Mouse (Mus musculus) c-Kit-negative CD71-positive TER-119-positive erythroid progenitor cells, embryonic 14.5 days (primary cell): ENCODE measurements around the gene Ofd1.
A peak's percentile ranks its signal among the peaks of the same experiment; 100 is the strongest.

Experiments
- DNase-seq: peaks from one replicate; pipeline ENCODE4 v3.0.0-alpha.2; 2013; ENCODE audit warnings: low read depth, low spot score

Ofd1 gene

DNA sequence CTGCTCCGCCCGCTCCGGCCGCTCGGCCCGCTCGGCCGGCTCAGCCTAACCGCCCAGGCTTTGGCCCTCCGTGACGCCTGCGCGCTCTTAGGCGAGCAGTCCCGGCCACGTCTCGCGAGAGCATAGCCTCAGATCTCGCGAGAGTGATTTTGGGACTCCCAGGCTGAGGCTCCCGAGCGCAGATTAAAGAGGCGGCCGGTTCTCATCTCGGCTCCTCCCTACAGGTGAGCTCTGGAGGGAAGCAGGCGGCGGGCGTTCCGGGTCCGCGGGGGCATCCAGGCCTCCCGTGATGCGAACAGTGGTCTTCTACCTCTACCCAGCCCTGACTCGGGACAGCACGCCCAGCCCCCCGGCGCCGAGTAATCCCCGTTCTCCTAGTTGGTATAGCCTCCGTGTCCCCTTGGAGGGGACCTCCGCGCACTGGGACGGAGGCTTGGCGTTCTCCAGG, at the start of gene Ofd1:
TSS of gene Ofd1 (minus strand) at position 89 of the 448 bp plus-strand sequence.
- DNase-seq: peak; percentile 86

DNA sequence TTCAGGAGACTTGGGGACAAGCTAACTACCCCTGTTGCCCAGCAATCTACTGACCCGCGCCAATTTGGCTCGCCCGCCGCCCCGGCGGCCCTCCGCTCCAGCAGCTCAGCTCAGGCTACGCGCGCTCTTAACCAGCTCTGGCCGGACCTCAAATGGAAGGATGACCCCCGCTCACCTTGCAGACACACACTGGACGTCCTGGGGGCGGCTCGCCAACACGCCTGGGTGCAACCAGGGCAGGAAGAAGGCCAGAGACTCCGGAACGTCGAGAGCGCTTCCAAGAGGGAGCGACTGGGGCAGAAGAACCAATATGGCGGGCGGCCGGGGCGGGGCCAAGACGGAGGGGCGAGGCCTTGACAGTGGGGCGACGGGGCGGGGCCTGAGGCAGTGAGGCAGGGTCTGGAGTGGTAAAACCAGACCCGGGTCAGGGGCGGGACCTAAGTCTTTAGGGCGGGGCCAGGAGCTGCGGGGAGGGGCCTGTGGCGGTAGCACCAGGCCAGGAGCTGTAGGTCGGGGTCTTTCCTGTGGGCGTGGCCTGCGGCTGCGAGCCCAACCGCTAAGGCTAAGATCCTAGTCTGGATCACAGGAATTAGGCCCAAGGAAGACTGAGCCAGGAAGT, 39.0 kb upstream of the Ofd1 start, which contains the start of gene Rab9:
TSS of gene Rab9 (minus strand) at position 503 of the 619 bp plus-strand sequence.
- DNase-seq: peak; percentile 73

DNA sequence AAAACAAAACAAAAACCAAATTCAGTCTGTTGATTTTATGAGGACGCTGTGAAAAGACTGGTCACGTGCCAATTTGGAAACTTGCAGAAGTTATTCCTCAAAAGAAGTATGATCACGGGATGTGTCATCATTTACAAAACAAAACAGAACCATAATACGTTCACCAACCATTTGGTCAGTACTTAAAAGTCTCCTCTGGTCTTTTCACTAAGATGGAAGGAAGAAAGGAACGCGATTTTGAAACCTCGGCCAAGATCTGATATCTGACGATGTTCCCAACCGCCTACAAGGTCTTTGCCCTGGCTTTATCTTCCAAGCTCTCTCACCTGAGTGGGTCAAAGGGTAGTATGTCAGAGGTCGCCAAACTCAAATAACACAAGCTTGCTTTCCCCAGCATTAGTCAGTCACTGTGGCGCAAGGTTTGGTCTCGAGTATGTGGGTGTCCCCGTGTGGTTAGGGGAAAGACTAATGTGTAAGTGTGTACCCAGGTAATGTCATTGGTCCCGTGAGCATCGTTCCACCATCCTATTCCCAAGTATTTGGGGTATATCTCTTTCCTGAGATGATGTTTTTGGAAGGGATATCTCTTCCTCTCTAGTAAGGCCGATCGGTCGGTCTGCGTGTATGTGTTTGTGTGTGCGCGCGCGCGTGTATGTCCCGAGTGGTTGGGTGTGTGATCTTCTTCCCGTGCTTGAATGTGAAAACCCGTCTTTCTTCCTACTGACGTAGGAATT, 38.3 kb upstream of the Ofd1 start:
- peak; percentile 13 for DNase-seq

DNA sequence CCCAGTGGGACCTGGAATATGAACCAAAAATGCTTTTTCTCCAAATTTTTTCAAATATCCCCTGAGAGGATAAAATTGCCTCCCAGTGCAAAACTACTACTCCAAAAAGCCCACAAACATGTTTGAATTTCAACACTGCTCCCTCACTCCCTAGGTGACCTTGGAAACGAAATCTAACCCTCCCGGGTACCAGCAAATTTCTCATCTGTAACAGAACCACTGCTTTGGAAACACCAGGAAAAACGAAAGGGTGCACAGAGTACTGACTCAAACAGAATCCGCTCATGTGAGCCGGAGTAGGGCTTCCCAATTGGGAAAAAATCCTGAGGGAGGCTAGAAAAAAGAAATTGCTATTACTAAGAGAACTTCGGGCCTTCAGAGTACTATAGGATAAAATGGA, 36.9 kb upstream of the Ofd1 start:
- no peak for DNase-seq

DNA sequence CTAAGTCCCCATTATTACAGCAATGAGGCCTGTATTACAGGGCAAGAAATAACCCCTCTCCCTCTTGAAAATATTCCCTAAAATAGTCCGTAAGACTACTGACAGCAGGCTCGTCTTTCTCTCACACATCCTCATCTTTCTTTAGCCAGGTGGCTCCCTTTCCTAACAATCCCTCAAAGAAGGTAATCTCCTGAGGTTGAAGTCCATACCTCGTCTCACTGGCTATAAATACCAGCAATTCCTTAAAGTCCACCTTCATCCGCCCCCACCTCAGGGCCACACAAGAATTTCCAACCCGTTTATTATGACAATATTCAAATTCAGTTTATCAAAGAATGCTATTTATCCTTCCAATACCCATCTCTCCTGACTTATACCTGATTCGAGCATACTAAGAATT, 32.1 kb upstream of the Ofd1 start:
- no peak for DNase-seq

DNA sequence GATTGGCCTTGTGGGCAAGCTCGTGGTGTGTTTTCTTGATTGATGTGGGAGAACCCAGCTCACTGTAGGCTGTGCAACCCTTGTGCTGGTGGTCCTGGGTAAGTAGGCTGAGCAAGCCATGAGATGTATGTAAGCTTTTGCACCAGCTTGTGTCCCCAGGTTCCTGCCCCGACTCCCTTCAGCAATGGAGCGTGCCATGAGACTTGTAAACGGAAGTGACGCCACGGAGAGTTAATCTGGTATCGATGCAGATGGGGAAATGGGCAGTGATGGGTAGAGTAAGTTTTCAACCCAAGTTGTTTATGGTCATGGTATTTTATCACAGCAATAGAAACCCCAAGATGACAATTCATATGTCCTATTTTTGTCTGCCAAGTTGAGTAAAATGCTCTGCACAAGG, 27.8 kb upstream of the Ofd1 start:
- no peak for DNase-seq

DNA sequence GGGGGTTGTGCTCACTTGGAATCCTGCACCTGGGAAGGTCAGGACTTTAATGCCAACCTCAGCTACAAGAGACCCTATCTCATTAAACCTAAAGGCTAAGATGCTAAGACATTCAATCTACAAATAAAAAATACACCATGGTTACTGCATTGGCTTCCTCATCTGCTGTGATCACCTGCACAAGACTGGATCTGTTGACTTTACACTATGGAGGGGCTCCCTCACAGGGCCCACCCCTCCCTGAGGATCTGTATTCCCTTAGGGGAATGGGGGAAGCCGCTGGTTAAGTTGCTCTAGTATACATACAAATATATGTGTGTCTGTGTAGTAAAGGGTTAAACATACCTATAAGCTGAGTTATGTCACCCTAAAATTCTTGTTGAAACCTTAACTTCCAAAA, 15.0 kb upstream of the Ofd1 start:
- no peak for DNase-seq

DNA sequence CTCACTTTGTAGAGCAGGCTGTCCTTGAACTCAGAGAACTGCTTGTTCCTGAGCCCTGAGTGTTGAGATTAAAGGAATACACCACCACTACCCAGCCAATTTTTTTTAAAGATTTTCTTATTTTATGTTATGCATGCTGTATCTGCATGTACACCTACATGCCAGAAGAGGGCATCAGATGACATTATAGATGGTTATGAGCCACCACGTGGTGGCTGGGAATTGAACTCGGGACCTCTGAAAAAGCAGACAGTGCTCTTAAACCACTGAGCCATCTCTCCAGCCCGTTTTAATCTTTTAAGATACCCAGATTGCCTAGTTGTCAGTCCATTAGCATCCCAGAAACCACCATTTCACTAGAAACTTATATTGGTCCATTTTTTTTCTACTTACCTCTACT, 13.8 kb upstream of the Ofd1 start:
- no peak for DNase-seq

DNA sequence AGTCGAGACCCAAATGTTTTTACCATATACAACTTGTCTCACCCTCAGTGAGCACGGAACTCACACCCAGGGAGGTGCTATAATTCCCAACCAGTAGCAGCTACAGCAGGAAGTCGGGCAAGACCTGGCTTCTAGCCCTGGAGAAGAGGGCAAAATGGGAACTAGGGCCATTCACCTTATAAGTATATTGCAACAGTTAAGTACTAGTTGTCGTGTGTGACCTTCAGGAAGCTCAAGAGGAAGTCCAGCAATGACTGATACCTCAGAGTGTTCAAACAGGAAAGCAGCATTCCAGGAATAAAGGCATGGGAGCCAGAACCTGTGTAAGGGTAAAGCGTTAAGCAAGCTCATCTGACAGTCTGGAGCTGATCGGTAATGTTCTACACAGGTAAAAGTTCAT, 13.0 kb upstream of the Ofd1 start:
- no peak for DNase-seq

DNA sequence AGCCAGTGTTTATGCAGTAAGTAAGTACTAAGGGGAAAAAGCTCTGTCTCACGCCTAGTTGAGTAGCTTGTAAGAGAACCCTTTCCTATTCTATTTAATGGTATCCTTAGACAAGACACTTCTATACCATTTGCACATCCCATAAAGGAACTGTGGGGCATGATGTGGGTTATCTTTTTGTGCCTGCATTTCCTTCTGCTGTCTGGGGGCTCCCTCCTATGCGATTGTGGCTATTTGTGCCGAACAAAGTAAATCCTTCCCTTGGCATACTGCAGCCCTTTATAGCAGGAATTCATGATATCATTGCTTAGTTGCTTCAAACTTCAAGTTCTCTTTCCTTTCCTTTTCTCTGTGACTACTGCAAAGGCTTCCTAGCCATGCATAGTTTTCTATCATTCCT, 4.0 kb upstream of the Ofd1 start:
- DNase-seq: no peak

DNA sequence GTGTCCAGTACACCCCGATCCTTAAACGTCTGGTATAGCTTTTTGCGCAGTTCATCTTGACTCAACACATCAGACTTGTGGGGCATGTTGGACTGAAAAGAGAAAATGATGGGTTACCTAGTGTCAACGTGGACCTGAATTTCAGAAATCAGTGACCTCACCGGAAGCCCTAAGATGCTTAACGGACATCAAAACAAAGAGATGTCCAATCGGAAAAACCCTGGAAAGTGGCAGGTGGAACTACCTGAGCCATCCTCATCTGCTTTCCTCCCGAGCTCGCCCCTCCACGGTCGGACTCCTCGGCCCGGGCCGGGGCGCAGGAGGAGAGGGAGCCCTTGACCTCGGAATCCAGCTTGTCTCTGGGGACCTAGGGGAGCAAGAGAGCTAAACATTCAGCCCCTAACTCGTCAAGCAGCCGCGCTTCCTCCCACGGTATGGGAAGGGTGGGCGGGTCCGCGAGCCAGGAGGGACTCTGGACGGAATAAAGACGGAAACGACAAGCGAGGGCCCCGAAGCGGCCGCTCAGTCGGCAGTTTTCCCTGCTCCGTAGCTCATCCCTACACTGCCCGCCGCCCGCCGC, 378 bp downstream of the Ofd1 start, which contains the start of gene Trappc2:
TSS of gene Trappc2 (plus strand) at position 539 of the 580 bp plus-strand sequence.
- DNase-seq: peak; percentile 5

DNA sequence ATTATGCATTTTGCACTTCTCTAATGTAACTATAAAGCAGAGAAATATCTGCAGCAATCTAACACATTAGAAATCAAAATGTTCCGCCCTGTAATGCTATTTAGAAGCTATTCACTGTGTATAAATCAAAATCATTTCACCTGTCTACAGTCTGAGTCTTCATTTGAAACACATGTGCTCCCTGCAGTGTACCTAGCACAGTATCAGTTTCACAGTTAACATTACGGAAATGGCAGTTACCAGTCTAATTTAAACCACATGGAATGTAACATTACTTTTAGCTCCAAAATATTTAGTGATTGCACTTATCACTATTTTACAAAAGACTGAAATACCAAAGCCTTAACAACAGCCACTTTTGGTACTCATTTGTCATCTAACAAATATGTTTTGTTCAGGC, 5.7 kb downstream of the Ofd1 start:
- DNase-seq: no peak

DNA sequence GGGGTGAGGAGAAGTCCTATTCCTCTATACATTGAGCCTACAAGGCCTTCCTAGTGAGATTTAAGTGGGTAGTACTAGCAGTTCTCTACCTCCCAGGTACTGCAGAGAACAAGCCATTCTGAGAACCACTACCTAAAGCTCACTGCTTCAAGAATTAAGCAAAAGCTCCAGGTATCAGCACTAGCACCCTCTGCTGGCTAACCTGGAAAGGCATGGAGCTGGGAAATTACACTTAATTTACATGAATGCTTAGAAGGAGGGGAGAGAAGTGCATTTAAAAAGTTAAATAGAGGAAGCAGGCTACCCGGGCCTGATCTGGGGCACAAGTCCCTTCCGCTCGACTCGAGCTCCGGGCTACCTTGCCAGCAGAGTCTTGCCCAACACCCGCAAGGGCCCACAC, 24.3 kb downstream of the Ofd1 start:
- DNase-seq: no peak

DNA sequence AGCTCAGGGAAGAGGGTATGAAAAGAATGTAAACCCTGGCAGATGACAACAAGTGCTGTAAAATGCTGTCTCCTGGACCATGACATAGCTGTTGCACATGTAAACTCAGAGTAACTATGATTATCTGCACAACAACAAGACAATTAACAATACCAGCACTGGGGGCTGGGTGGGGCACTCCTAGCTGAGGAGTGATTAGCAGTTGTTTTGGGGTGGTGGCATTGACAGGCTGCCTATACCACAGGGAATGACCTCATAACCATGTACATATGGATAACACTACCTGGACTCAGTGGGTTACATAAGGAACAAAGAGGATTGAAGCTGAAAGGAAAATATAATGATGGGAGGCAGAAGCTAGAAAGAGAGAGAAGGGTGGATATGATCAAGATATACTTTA, 32.6 kb downstream of the Ofd1 start:
- no peak for DNase-seq

DNA sequence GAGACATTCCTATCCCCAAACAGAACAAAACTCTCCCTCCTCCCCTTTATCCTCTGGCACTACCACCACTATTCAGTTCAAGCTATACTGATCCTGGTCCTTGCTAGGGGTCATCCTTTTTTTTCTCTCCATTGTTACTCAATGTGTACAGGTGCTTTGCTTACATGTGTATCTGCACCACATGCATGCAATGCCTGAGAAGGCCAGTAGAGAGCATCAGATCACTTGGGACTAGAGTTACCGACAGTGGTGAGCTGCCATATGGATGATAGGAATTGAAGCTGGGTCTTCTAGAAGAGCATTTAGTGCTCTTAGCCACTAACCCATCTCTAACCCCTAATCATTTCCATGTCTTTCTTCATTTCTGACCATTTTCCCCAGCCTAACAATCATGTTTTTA, 46.8 kb downstream of the Ofd1 start:
- DNase-seq: no peak

DNA sequence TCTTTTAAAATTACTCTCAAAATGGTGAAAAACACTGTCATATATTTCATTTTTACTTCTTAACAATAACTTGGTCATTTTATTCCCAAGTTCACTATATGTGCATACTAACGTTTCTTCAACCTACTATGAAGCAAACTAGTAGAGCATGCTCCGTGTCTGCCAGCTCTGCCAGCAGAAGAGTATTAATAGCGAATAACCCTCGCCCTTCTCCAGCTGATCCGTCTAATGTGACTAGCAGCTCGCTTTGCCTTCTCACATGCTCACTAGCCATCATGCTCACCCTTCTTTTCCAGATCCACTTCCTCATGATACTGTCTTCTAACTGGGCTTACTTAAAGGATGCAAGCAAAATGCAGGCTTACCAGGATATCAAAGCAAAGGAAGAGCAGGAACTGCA, 53.8 kb downstream of the Ofd1 start:
- DNase-seq: no peak

DNA sequence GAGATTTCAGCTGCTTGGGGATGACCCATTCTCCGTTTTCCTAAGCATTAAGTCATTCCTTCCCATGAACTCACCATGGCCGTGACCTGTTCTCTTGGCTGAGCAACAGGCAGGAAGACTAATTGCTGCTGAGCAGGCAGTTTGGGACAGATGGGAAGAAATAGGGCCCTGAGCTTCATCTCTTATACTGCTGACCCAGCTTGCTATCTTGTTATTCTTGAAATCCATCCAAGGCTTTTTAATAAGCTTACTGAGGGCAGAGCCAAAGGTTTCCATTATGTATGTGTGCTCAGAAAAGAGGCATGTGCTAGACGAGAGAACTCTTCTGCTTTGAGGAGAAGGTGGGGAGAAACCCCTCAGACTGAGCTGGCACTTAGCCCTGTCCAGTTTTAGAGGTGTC, 55.6 kb downstream of the Ofd1 start:
- DNase-seq: no peak

DNA sequence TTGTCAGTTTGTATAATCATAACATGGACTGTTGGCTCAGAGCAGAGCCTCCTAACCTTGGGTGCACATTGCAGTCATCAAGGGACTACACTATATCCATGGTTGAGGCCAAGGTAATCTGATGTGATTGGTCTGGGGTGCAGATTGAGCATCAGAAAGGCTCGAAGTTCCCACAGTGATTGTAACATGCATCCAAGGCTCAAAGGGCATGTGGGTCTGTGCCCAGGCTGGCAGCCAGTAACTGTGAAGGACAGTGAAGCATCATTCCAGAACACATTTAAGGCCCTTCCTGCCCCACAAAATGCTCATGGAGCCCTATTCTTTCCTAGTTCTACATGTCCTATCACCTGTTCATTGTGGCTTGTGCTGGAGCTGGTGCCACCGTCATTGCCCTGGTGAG, 56.9 kb downstream of the Ofd1 start:
- no peak for DNase-seq

DNA sequence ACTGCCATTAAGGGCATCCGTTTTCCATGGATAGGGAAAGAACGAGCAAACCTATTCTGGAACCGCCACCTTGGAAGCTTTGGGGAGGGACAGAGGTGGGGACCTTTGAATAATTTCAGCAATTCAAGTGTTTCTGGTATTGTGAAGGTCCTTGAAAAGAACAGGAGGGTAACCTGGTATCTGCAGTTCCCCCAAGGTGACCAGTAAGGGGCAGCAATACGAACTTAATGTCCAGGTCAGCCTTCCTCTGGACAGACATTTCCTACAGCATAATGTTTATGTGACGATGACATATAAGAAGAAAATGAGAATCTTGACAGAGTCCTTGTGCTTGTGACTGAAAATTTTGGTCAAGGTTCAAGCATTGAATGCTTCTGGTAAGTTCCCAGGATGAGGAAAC, 61.9 kb downstream of the Ofd1 start:
- no peak for DNase-seq

DNA sequence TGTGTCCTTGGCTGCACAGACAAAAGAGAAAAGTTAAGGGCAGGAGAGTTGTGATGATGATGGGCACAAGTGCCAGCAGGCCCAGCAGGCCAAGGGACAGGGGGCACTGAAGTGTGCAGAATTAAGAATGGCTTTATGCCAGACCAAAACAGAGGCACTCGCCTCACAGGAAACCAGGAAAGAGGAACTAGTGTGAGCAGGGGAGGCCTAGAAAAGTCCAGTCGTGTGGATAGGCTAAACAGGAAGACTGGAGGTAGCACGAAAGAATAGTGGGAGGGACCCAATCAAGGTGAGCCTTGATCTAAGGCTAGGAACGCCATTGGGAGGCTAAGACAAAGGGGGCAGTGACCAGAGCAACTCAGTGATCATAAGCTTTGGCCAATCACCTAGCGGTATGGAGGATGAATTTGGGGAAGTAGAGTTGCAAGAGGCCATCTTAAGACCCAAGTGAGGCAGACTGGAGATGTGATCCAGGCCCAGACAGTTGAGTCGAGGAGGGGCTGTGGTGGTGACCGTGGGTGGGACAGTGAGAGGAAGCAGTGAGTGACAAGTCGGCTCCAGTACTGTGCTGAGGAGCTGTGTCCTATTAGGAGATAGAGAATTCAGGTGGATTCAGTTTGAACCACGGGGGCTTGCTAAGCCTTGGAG, 63.7 kb downstream of the Ofd1 start:
- DNase-seq: no peak

DNA sequence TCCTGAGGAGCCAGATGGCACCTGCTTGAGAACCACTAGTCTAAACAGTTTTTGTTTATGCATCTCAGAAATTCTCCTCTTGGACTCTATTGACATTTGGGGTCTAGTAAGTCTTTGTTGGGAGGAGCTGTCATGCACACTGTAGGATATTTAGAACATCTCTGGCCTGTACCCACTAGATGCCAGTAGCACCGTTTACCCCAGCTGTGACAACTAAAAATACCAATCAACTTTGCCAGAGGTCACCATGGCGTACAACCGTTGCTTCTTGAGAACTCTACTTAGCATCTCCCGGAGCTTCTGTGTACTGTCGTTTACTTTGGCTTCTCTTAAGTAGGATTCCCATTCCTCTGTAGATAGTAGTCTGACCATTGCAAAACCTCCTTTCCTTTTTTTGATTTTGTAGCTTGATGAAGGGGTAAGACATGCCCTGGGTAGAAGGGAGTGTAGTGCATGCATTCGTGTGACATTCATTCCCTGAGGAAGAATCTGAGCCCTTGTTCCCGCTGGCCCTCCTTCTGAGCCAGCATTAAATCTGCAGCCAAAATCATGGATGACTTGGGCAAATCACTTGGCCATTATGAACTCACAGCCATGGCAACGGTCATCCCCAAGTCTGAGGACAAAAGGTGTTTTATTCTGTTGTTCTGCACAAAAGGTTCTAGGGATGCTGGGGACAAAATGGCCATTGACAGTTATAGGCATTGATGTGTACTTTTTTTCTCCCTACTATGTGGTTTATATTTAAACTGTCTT, 74.9 kb downstream of the Ofd1 start:
- no peak for DNase-seq

DNA sequence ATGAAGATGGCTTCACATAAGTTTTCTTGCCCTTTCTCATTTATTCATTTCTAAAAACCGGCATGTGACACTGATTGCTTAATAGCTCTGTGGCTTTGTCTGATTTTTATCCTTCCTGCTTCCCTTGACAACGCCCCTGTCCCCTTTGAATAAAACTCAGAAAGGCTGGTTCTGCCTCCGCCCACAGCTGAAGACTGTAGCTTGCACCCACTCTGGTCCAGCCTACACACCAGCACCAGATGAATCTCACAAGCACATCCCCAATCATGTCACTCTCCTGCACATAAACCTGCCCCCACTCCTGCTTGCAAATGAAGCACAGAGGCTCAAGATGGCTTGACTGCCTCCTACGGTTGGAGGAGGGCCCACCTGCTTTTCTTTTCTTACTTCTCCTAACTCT, 80.0 kb downstream of the Ofd1 start:
- DNase-seq: no peak
